Mouse (Mus musculus) neural tube, embryonic 14.5 days (tissue): ENCODE measurements around the gene Unk. TPM values are rescaled to one million over a fixed set of nuclear protein-coding genes. Genes with fewer than 3 reads are reported as not detected.

Experiments used
- ATAC-seq: fragments of 200-750 bp; cut with Nextera tagmentation; 2 replicates; pipeline ENCODE4 v1.8.0; 2017; ENCODE audit warnings: low read depth, mild to moderate bottlenecking, moderate TSS enrichment, moderate library complexity
- H3K27ac ChIP-seq: fragments of 300-500 bp; sonication (generic); 2 replicates; pipeline ENCODE4 v1.5.1; 2014; ENCODE audit warnings: low read depth, mild to moderate bottlenecking, control low read depth, low read length, moderate library complexity, mixed read lengths
- H3K27me3 ChIP-seq: fragments of 300-500 bp; sonication (generic); 2 replicates; pipeline ENCODE4 v1.6.1; 2014; ENCODE audit warnings: low read length; ENCODE audit not compliant: control insufficient read depth, insufficient read depth
- H3K36me3 ChIP-seq: fragments of 300-500 bp; sonication (generic); 2 replicates; pipeline ENCODE4 v1.6.1; 2014; ENCODE audit warnings: low read length, mixed read lengths; ENCODE audit not compliant: control insufficient read depth, insufficient read depth
- H3K4me1 ChIP-seq: fragments of 300-500 bp; sonication (generic); 2 replicates; pipeline ENCODE4 v1.6.1; 2014; ENCODE audit warnings: low read length; ENCODE audit not compliant: control insufficient read depth, insufficient read depth
- H3K4me2 ChIP-seq: fragments of 300-500 bp; sonication (generic); 2 replicates; pipeline ENCODE4 v1.6.1; 2014; ENCODE audit warnings: mild to moderate bottlenecking, low read depth, low read length, control low read depth
- H3K4me3 ChIP-seq: fragments of 300-500 bp; sonication (generic); 2 replicates; pipeline ENCODE4 v1.5.1; 2014; ENCODE audit warnings: low read depth, low read length, control low read depth, mixed read lengths
- H3K9ac ChIP-seq: fragments of 300-500 bp; sonication (generic); replicated peaks from 2 replicates; pipeline ENCODE4 v1.6.1; 2014; ENCODE audit warnings: low read depth, mild to moderate bottlenecking, control low read depth, low read length, mixed read lengths
- H3K9me3 ChIP-seq: fragments of 300-500 bp; sonication (generic); 2 replicates; pipeline ENCODE4 v1.6.1; 2016; ENCODE audit warnings: low read length; ENCODE audit not compliant: control insufficient read depth
- WGBS: fragments of 180-500 bp; shearing (Covaris S2); extraction: QIAGEN DNeasy Blood & Tissue Kit; methylation state at CpG from one replicate; pipeline ENCODE4 v1.1.7; 2014; 5-methylcytosine and 5-hydroxymethylcytosine counted together
- polyA plus RNA-seq: library from polyadenylated mRNA; unstranded; fragments of >200 nt; fragmentation: Nextera tagmentation; extraction: Ambion mirVana; gene quantifications from 2 replicates; pipeline ENCODE4 v1.2.1, GENCODE M21; 2014

Gene Unk
- polyA plus RNA-seq, 1 experiment from 2014 or later = 29.1 TPM

GRCm38 (mm10) chr11:115999538-116000143 lies 30.5 kb upstream of the Unk start:
- H3K4me1 ChIP-seq = peaks cover 5% of the 10 kb centered on the region; the same call in 1 of the 2 replicates
- H3K27me3 ChIP-seq = no peaks in the 10 kb centered on the region
- ATAC-seq = no peak
- no peaks in the 10 kb centered on the region for H3K9me3 ChIP-seq
- H3K27ac ChIP-seq = no peak overlapping the region
- H3K9ac ChIP-seq = no peak overlapping the region
- no peaks in the 10 kb centered on the region for H3K36me3 ChIP-seq
- H3K4me3 ChIP-seq = no peak overlapping the region
- H3K4me2 ChIP-seq = no peak overlapping the region
- 17% methylated on average over 14 of the region's 14 CpGs for WGBS

GRCm38 (mm10) chr11:116000607-116001006 lies 29.5 kb upstream of the Unk start:
- H3K9me3 ChIP-seq = no peaks in the 10 kb centered on the region
- WGBS = 44% methylated on average over 10 of the region's 10 CpGs
- H3K4me2 ChIP-seq = no peak overlapping the region
- ATAC-seq = no peak
- H3K4me3 ChIP-seq = no peak overlapping the region
- peaks cover 13% of the 10 kb centered on the region for H3K4me1 ChIP-seq
- H3K27ac ChIP-seq = no peak overlapping the region
- no peaks in the 10 kb centered on the region for H3K27me3 ChIP-seq
- no peaks in the 10 kb centered on the region for H3K36me3 ChIP-seq
- no peak overlapping the region for H3K9ac ChIP-seq

GRCm38 (mm10) chr11:116001725-116002124 lies 28.4 kb upstream of the Unk start:
- H3K27ac ChIP-seq = no peak overlapping the region
- no peak overlapping the region for H3K4me2 ChIP-seq
- no peak overlapping the region for H3K4me3 ChIP-seq
- H3K36me3 ChIP-seq = no peaks in the 10 kb centered on the region
- no peaks in the 10 kb centered on the region for H3K9me3 ChIP-seq
- H3K9ac ChIP-seq = no peak overlapping the region
- H3K27me3 ChIP-seq = no peaks in the 10 kb centered on the region
- H3K4me1 ChIP-seq = peaks cover 13% of the 10 kb centered on the region
- 71% methylated on average over 6 of the region's 6 CpGs for WGBS
- no peak for ATAC-seq

GRCm38 (mm10) chr11:116002894-116003293 lies 27.2 kb upstream of the Unk start:
- Histone ChIP-seq H3K9me3 (no peaks in the 10 kb centered on the region), H3K36me3 (no peaks in the 10 kb centered on the region), H3K27me3 (no peaks in the 10 kb centered on the region), H3K4me1 (peaks cover 13% of the 10 kb centered on the region), H3K4me2 (no peak overlapping the region), H3K4me3 (no peak overlapping the region), H3K9ac (no peak overlapping the region), H3K27ac (no peak overlapping the region)
- no peak for ATAC-seq
- WGBS = 82% methylated on average over 3 of the region's 3 CpGs

- Histone ChIP-seq H3K4me3 (peak overlapping the region; percentile 21; the same call in 1 of the 2 replicates), H3K27me3 (no peaks in the 10 kb centered on the region), H3K4me2 (peak overlapping the region; percentile 50), H3K9ac (peak overlapping the region; percentile 45; the same call in 1 of the 2 replicates), H3K27ac (no peak overlapping the region; the same call in 1 of the 2 replicates), H3K4me1 (peaks cover 13% of the 10 kb centered on the region), H3K9me3 (no peaks in the 10 kb centered on the region), H3K36me3 (no peaks in the 10 kb centered on the region)
- ATAC-seq = no peak
- WGBS = 35% methylated on average over 8 of the region's 8 CpGs
Measured at GRCm38 (mm10) chr11:116004186-116004823, 25.8 kb upstream of the Unk start.

- H3K9ac ChIP-seq = peak overlapping the region; percentile 45
- peak overlapping the region; percentile 21; the same call in 1 of the 2 replicates for H3K4me3 ChIP-seq
- 6% methylated on average over 54 of the region's 54 CpGs for WGBS
- H3K27ac ChIP-seq = peak overlapping the region; percentile 34; the same call in 1 of the 2 replicates
- H3K9me3 ChIP-seq = no peaks in the 10 kb centered on the region
- H3K36me3 ChIP-seq = no peaks in the 10 kb centered on the region
- peak overlapping the region; percentile 50 for H3K4me2 ChIP-seq
- no peaks in the 10 kb centered on the region for H3K27me3 ChIP-seq
- peak; percentile 67 for ATAC-seq
- H3K4me1 ChIP-seq = peaks cover 13% of the 10 kb centered on the region
Measured at GRCm38 (mm10) chr11:116004840-116005700, 25.1 kb upstream of the Unk start.

GRCm38 (mm10) chr11:116005701-116006419 lies 24.3 kb upstream of the Unk start:
- Histone ChIP-seq H3K27ac (no peak overlapping the region), H3K4me1 (peaks cover 13% of the 10 kb centered on the region), H3K36me3 (no peaks in the 10 kb centered on the region), H3K9me3 (no peaks in the 10 kb centered on the region), H3K4me3 (no peak overlapping the region), H3K9ac (no peak overlapping the region), H3K4me2 (no peak overlapping the region; the same call in 1 of the 2 replicates), H3K27me3 (no peaks in the 10 kb centered on the region)
- 64% methylated on average over 9 of the region's 9 CpGs for WGBS
- ATAC-seq = no peak

- Histone ChIP-seq H3K4me2 (no peak overlapping the region), H3K4me3 (no peak overlapping the region)
- no peak for ATAC-seq
Measured at GRCm38 (mm10) chr11:116007095-116007850, 22.8 kb upstream of the Unk start.

More at GRCm38 (mm10) chr11:116007095-116007850, 22.8 kb upstream of the Unk start:
- WGBS = 87% methylated on average over 28 of the region's 28 CpGs
- Histone ChIP-seq H3K9me3 (no peaks in the 10 kb centered on the region), H3K27me3 (no peaks in the 10 kb centered on the region), H3K4me1 (peaks cover 18% of the 10 kb centered on the region), H3K27ac (no peak overlapping the region), H3K9ac (no peak overlapping the region), H3K36me3 (no peaks in the 10 kb centered on the region)
